Mouse (Mus musculus) adrenal gland, adult 8-10 months (tissue): ENCODE data around the gene Rbfox3. TPM values are rescaled to one million over a fixed set of nuclear protein-coding genes. Genes with fewer than 3 reads are reported as not detected.

ENCODE experiments used
- DNase-seq: peaks from one replicate; pipeline ENCODE4 v3.0.0; 2022
- total RNA-seq, 4 experiments: library from RNA; stranded (reverse); gene quantifications; 2 replicates each; pipeline ENCODE4 v1.2.4; 2022

Rbfox3 gene
- total RNA-seq, 4 experiments from 2014 or later, result 5.3 to 13.6 (median 7.8) TPM

DNA sequence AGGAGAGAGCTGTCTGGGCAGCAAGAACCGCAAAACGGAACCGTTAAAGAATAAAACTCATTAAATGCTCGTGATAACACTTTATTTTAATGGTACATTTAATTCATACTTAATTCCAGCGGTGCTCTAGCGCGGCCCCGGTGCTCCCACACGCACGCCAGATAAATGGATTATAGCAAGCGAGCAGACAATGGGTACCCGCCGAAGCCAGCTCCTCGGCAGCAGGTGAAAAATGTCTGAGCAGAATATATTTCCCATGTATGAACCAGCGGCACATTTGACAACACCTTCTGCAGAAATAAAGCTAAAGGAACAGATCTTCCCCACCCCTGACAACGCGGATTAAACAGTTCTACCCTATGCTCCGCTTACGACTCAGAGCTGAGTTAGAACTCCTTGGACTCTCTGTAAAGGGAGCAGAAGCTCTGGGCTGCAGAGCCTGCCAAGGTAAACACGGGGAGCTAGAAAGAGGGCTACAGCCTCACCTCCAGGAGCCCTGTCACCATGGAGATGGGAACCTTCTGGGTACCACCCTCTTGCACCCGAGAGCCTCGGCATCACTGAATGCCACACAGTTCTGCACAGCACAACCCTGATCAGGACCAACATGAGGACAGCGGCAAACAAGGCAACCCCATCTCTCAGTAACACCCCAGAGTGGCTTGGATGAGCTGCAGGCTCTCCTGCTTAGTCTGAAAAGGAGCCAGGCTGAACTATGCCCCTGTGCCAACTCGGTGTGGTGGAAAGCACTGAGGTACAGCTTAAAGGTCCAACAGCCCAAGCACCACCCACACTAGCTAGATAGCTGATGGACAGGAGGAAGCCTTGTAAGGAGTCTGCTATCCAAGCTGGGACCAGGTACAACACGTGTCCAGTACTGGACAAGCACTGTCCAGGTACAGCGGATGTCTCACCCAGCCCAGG lies 196.5 kb downstream of the Rbfox3 start:
- DNase-seq, result no peak

DNA sequence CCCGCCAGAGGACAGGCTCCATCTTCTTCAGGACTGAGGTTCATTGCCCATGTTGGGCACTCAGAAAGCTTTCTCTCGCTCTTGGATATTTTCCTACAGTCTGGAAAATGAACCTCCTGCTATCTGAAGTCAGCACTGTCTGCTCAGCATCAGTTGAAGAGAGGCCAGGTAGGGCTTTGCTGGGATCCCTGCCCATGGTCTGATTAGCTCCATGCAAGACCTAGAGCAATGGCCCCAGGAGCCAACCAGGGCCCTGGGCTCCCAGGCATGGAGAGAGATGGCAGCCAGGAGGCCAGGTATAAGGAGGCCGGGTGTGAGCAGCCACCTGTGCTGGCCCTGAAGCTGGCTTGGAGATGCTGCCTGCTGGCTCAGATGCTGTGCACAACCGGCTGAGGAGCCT lies 198.6 kb downstream of the Rbfox3 start:
- no peak for DNase-seq

DNA sequence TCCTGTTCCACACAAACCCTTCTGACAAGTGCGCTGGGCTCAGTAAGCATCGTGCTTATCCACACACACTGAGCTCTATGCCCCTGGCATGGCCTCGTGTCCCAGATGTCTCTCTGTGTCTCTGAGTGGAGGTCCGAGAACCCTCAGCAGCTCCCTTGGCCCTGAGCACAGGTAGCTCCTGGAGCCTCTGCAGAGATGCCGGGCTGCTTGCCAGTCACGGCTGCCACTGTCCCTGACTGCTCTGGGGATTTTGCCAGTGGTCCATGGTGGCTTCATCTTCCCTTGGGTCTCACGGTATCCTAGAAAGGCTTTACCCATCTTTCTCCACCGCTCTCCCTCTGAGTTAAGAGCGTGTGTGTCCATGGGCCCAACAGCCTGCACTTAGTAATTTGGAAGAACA lies 199.3 kb downstream of the Rbfox3 start:
- DNase-seq, result no peak

DNA sequence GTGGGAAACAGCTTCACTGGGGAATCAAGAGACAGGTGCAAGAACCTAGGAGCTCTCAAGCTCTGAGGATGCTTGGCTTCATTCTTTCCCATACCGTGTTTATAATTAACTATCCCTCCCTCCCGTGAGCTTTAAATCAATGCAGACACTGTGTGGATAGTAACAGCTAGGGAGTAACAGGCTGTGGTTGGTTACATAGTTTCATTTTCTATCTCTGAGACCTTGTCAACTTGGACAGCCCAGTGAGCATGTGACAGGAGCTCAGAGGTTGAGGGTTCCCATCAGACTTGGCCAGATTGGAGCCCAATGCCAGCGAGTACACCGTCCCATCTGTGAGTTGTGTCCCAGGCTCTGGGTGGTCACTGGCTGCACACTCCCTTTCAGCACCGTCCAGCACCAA lies 201.4 kb downstream of the Rbfox3 start:
- DNase-seq, result no peak

DNA sequence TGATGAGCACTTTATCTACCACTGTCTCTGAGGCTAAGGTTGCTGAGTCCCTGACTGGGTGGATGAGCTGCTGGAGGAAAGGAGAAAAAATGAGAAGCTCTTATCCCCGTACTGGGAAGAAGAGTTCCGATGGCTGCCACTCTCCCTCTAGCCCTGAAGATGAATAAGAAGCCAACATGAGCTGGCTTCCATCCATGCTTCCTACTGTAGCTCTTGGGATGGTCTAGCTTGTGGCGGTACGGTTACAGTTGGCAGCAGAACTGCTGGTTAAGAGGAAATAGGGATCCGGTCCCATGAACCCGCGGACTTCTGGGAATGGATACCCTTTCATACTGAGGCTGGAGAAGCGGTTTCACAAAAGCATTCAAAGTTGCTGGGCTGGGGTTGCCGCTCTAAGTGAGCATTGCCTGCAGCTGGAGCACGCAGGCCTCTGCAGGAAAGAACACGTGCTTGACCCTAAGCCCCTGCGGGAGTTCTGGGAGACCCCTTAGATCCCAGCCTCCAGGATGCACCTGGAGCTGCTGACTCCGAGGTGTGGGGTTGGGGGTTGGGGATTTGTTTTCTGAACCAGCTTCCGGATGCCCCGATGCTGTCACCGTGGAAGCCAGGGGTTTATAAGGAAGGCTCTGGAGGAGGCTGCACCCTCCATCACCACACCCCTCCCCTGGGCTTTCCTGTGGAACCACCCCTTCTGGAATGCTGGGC lies 215.0 kb downstream of the Rbfox3 start:
- no peak for DNase-seq

DNA sequence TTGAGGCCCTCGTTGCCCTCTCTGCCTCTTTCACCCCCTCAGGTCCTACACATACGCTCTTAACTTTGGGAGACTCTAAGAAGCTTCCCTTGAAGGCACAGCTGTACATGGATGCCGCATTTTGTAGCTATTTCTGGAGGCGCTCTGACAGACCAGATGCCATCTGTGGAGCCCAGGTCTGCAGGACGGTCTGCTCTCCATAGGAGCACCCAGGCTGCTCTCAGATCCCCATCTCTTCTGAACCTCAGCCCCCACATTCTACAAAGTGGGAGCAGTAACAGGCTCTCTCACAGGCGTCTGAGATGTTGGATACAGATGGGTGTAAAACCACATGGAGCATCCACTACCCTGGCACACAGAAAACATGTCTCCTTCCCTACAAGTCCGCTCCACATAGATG lies 218.1 kb downstream of the Rbfox3 start:
- DNase-seq, result no peak

DNA sequence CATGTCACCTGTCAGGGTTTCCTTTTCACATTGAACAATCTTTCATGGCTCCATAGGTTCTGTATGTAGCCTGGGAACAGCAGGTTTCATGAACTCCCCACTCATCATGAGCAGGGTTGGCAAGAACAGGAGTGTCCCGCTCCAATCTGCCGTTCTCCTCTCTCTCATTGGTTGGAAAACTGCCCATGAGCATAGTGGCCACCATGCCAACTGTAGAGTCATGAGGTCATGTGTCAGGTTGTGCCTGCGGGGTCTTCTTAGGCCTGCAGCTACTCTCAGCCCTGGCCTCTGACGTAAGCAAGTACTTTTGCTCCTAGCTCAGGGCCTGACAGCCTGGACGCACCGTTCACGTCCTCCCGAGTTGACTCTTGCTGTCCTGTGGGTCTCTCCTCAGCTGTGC lies 221.1 kb downstream of the Rbfox3 start:
- DNase-seq, result no peak

DNA sequence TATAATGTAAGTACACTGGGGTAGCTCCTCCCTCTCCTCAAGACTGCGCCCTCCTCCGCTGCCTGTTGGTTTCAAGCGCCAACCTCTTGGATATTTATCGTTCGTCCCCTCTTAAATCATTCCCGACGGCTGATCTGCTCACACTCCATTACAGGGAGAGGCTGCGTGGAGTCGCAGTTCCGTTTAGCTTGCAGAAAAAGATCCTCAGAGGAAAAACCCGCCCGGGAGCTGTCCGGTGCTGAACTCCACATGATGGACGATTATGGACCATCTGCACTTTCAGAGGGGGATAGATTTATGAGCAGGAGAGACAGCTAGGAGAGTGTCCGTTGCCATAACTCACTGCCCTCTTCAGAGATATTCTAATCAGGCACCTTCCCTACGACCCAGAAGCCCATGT lies 226.0 kb downstream of the Rbfox3 start:
- DNase-seq, result no peak

DNA sequence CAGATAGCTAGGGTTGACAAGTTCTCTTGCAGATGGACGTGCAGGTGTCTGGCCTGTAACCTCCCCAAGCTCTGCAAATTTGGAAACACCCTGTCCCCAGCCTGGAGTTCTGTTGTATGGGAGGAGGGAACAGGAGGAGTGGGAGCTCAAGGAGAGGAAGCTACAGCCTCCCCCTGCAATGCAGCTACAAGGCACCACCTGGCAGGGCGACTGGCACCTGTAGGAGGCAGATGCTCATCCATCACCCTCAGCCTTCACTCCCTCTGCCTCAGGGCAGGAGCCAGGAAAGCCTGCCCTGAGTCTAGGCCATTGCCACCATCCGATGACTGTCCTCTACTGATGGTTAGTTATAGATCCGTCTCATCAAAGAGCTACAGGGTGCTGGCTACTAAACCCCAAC lies 226.7 kb downstream of the Rbfox3 start:
- no peak for DNase-seq

DNA sequence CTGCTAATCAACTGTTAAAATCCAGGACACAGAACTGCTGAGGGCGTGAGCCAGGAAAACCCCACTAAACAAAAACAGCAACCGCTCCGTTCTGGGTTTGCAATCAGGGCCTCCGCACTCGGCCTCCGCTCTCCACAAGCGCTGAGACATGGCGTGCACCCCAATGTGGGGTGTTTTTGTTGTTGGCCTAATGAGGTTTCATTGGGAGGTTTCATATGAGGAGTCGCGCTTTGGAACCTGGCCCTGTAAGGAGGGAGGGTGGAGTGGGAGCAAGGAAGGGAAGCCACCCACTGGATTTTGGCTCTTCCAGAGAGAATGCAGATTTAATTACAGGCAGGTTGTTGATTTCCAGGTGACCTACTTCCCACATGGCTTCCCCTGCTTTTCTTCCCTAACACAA lies 230.7 kb downstream of the Rbfox3 start:
- DNase-seq, result no peak

DNA sequence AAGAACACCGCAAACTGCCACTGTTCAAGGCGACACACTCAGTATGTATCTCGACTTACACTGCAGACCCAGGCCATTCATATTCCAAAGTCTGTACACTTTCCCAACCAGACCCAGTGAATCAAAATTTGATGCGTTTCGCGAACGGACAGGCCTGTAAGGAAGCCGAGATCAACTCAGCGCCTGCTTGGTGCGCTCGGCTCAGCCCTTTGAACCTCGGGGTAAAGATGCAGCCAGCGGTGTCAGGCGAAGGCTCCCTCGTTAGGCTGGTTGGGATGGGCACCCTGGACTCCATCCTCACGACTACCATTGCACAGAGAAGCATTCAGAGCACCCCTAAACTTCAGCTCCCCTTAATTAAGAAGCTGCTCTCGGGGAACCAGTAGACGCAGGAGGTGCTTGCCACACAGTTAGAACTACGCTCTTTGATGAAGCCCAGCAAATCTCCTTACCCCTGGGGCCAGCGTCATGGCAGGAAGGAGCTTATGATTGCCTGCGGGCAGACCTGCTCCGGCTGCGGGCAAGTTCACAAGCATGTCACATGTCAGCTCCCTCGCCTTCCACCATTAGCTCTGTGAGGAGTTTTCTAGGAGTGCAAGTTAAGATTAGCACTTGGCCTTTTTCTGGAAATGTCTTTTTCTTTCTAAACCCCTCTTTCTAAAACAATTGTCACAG lies 231.5 kb downstream of the Rbfox3 start:
- DNase-seq, result no peak

DNA sequence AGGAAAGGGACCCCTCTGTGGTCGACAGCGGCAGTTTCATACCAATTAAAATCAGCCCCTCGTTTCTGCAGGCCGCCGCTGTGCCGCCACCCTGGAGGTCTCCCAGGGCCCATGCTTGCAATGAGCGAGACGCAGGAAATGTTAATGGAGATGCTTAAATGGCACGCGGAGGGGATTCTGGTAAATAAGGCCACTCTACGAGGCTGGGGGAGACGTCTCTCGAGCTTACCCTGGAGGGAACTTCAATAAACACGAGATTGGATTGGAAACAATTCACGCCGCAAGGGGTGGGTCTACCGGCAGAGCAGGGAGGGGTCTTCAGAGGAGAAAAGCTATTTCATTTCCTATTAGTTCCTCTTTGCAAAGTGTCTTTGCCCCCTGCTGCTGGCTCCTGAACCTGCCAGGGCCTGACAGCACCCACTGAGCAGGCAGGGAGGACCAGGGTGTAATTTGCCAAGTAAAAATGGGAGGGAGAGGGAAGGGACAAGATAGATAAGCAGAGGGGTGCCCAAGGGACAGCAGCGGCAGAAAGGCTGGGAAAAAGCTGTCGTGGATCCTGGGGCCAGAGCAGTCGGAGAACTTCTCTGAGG lies 232.8 kb downstream of the Rbfox3 start:
- no peak for DNase-seq

DNA sequence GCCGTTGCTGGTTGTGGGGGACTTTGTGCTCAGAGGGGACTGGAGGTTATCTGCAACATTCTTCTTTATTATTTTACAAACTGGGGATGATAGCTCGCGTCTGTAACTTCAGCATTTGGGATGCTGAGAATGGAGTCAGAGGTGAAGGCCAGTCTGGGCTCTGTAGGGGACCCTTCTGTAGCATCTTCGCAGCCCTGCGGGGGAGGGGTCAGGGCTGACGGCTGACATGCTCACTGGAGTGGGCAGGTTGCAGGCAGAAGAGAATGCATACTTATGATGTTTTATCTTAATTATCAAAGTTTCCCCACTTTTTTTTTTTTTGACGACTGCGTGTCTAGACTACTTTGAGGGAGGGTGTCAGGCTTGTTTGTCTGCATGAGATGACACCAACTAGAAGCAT lies 234.1 kb downstream of the Rbfox3 start:
- no peak for DNase-seq

DNA sequence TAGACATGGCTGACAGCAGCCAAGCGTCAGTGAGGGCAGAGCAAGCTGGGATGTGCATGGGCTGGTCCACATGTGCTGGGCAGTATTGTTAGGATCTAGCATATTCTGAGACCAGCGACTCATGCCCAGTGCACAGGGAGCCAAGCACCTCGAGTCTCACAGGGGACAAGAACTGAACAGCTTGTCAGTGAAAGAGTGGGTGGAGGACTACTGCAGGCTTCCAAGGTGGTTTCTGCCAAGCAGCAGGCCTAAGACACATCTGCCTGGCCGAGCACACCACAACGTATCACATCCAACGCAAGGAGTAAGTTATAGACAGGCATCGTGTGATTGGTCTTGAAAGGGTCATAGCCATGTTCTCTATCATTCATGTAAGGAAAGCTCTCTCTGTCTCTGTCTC lies 235.0 kb downstream of the Rbfox3 start:
- no peak for DNase-seq

DNA sequence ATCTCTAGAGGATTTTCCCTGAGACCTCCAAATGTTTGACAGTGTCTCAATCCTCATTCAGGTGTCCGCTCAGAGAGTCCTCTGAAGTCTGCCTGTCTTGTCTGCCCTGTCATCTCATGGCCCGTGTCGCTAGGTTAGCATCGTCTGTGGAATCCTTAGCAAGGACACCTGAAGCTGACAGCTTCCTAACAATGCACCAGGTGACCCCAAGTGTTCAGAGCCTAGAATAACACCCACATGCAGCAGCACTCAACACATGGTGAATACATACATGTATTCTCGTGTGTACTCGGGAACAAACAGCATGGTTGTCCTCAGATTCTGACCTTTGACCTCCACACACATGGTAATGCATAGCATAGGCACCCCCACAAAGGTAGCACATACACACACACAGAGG lies 239.4 kb downstream of the Rbfox3 start:
- DNase-seq, result no peak

DNA sequence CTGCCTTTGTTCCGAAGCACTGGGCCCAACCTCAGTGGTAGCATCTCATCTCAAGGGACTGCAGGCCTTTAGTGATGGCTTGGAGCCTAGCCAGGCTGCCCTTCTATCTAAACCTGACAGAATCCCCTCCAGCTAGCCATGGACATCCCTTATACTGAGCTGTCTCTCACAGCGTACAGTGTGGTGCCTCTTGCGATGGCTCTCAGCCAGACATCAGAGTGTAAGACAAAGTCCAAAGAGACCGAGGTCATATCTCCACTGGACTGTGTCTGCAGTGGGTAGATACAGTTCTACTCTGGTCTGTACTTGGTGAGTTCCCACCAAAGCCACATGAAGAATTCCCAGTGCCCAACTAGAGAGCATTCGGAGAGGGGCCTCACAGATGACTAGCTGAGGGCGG lies 240.2 kb downstream of the Rbfox3 start:
- no peak for DNase-seq

DNA sequence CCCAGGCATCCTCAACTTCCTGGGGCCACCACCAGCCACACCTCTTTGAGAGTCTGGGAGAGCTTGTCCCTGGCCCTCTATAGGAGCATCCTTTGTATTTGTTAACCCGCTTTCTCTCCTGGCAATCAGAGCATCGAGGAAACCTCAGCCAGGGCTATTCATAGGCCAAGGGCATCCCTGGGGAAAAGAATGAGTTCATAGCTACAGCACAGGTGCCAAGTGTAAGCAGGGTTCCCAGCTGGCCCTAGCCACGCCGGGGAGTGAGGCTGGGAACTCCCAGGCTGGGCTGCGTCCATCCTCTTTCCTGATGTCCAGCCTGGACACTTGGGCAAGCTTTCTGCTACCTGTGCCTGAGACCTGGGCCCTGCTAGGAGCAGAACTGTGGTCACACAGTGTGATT lies 241.6 kb downstream of the Rbfox3 start:
- peak; percentile 6 for DNase-seq

DNA sequence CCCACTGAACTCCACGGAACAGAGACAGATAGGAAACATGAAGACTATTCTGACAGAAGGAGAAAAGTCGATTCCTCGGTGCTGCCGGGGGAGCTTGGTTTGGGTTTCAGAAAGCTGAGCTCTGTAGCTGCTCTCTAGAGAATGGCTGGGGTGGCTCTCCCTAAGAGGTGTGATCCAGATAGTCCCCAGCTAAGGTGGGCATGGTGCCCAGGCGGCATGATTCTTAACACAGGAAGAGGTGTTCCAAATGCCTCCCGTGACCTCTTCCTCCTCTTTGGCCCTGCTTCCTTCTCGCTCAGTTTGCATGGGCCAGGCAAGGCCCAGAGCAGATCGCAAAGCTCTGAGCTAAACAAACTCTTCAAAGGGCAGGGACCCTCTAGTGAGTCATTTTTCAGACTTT lies 243.0 kb downstream of the Rbfox3 start:
- DNase-seq, result peak; percentile 15

DNA sequence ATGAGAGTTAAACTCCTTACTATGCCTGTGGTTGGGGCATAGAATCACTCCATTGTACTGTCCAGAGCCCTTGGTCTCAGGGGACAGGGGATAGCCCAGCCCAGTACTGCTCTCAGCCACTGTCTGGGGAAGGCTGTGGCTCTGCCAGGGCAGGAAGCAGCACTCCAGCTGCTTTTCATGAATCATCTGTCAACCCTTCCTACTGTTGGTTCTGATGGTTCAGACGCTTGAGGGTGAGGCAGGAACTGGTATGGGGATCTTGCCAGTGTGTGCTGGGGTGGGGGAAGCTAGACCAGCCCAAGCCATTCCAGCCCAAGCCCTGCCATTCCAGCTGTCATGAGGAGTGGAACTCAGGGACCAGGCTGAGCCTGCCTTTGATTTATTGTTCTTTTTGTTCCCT lies 243.5 kb downstream of the Rbfox3 start:
- peak; percentile 13 for DNase-seq

DNA sequence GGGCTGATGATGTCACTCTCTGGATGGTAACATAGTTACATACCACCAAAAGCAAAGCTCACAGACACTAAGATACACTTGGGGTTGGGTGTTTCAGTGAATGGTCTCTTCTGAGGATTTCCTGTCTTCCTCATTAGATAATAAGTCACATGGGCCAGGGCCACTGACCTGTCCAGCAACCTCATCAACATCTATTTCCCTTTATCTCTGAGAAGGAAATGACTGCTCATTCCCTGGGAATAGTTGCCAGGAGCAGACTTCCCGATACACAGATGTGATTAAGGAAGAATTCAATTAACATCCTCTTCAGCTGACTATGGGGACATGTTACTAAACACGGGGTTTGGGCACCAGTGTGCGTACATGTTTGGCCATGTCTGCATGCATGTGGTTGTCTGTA lies 245.2 kb downstream of the Rbfox3 start:
- DNase-seq, result peak; percentile 9

DNA sequence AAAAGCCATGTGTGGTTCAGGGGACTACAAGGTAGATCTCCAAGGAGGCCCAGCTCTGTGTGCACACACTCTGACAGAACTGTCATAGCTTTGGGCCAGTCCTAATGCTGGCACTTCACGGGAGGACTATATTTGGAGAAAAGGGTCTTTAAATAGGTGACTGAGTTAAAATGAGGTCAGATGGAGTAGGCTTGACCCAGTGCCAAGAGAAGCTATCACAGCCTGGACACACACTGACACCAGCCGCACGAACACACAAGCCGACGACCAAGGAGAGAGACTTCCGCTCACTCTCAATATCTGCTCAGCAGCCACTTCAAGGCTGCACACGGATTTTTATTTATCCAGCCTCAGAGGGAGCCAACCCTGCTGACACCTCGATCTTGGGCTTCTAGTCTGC lies 248.1 kb downstream of the Rbfox3 start:
- DNase-seq, result no peak

DNA sequence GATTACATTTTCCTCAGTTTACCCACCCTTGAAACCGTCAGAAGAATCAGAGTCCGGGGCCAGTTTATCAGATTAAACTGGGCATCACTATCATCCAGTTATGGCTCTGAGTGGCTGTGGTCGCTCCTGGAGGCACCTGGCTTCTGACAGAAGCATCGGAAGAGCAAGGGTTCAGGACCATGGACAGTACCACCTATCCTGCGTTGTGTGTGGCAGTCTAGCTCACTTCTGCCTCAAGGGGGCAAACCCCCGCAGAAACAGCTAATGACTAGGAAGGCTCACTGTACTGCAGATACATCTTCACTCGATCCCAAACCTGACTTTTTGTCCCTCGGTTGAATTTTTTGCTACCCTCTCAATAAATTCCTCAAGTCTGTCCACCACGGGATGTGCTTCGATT lies 252.1 kb downstream of the Rbfox3 start:
- no peak for DNase-seq

DNA sequence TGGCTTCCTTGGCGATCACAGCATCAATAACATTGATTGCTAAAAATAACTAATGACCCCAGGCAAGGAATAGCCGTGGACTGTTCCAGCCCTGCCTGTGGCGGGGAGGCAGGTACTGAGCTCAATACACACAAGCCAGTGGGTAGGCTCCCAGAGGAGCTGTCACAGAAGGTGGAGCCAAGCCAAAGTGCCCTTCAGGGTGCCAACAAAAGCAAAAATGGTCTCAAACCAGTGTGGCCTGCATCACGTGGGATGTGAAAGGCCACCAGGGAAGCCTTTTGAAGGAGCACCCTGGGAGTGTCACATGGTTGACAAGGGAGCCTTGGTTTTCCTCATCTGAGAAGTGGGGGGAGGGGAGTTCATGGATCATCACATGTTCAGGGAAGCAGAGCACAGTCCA lies 255.6 kb downstream of the Rbfox3 start:
- no peak for DNase-seq
